ENCODE assay signal across 8 mouse cellular contexts in the genomic region with DNA sequence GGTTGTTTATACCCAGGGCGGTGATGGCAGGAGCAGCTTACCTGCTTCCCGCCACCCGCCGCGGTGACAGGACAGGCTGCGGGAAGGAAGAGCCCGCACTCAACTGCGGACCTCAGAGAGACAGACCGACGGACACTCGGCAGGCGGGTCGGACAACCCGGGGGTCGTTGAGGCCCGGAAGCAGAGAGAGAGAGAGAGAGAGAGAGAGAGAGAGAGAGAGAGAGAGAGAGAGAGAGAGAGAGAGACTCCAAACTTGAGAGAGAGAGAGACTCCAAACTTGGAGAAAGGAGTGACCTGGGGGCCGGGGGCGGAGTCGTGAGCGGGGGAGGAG. TPM values are rescaled to one million over a fixed set of nuclear protein-coding genes. Genes with fewer than 3 reads are reported as not detected.
A peak's percentile ranks its signal among the peaks of the same experiment; 100 is the strongest.
DNase-seq lines count a peak whose midpoint lies in the region; ATAC-seq and TF ChIP-seq lines count a peak whose summit lies in the region.

A gene (plus strand): TSS at position 259 of the 331 bp plus-strand sequence.

- peaks cover 17% of the 10 kb centered on the region for H3K36me3 ChIP-seq in kidney, embryonic 14.5 days (ENCODE audit: control insufficient read depth, insufficient read depth, low read length)
- no peaks in the 10 kb centered on the region for H3K36me3 ChIP-seq in hindbrain, embryonic 15.5 days
- 0 out of 2 replicates have a peak, but pooled peaks cover 2% of the 10 kb centered on the region for H3K36me3 ChIP-seq in midbrain, embryonic 16.5 days (ENCODE audit: control insufficient read depth, insufficient read depth, low read length)

- peak within 1 kb of the TSS; percentile 74 for H3K9ac ChIP-seq in kidney, embryonic 14.5 days (ENCODE audit: low read depth, low read length)
- peak within 1 kb of the TSS; percentile 59 for H3K9ac ChIP-seq in hindbrain, embryonic 15.5 days
- H3K9ac ChIP-seq in midbrain, embryonic 16.5 days (ENCODE audit: low read depth, low read length): peak within 1 kb of the TSS; percentile 68

- no peak for TF ChIP-seq CTCF in cortical plate, adult 2 months (IDR thresholded peaks at IDR 0.05; ENCODE audit: extremely low read depth, insufficient read depth, low read length)

- peaks cover 50% of the 10 kb centered on the region for H3K4me1 ChIP-seq in kidney, embryonic 14.5 days (ENCODE audit: control insufficient read depth, insufficient read depth, low read length)
- H3K4me1 ChIP-seq in cortical plate, adult 2 months (ENCODE audit: control insufficient read depth, insufficient read depth, low read length): peaks cover 2% of the 10 kb centered on the region; the same call in 1 of the 2 replicates
- H3K4me1 ChIP-seq in hindbrain, embryonic 15.5 days (replicated peaks): peaks cover 21% of the 10 kb centered on the region
- peaks cover 13% of the 10 kb centered on the region for H3K4me1 ChIP-seq in midbrain, embryonic 16.5 days (ENCODE audit: control insufficient read depth, insufficient read depth, low read length)

- H3K27ac ChIP-seq in kidney, embryonic 14.5 days (ENCODE audit: low read depth, low read length): peak within 1 kb of the TSS; percentile 65
- peak within 1 kb of the TSS; percentile 83 for H3K27ac ChIP-seq in cortical plate, adult 2 months (ENCODE audit: insufficient read depth, low read length)
- H3K27ac ChIP-seq in hindbrain, embryonic 15.5 days (replicated peaks): no peak within 1 kb of the TSS
- no peak within 1 kb of the TSS; the same call in 1 of the 2 replicates for H3K27ac ChIP-seq in midbrain, embryonic 16.5 days (ENCODE audit: low read length)

- H3K4me3 ChIP-seq in kidney, embryonic 14.5 days (ENCODE audit: low read length): peak within 1 kb of the TSS; percentile 75
- H3K4me3 ChIP-seq in cortical plate, adult 2 months (ENCODE audit: insufficient read depth, low read length): peak within 1 kb of the TSS; percentile 98
- H3K4me3 ChIP-seq in hindbrain, embryonic 15.5 days: peak within 1 kb of the TSS; percentile 59
- H3K4me3 ChIP-seq in midbrain, embryonic 16.5 days (ENCODE audit: low read depth, low read length): peak within 1 kb of the TSS; percentile 53

- DNase-seq in kidney, adult 8-10 months: no peak
- no peak for DNase-seq in adrenal gland, postnatal 14 days
- DNase-seq in ovary, postnatal 36 days (ENCODE audit: low spot score): no peak
- DNase-seq in spleen, postnatal 4 days (ENCODE audit: low spot score in 2 of 2): no peak

- under 1% methylated on average over 20 of the region's 20 CpGs for WGBS in kidney, embryonic 14.5 days
- 4% methylated on average over 19 of the region's 20 CpGs for WGBS in hindbrain, embryonic 15.5 days
- 7% methylated on average over 15 of the region's 20 CpGs for WGBS in midbrain, embryonic 16.5 days

- no peak for ATAC-seq in kidney, embryonic 14.5 days (ENCODE audit: low FRiP score, low TSS enrichment)
- ATAC-seq in hindbrain, embryonic 15.5 days (ENCODE audit: low FRiP score, low read depth): no peak
- no peak for ATAC-seq in midbrain, embryonic 16.5 days

- no peak for TF ChIP-seq POLR2A in cortical plate, adult 2 months (IDR thresholded peaks at IDR 0.05; ENCODE audit: extremely low read depth, insufficient read depth, low read length)

- no peaks in the 10 kb centered on the region for H3K27me3 ChIP-seq in kidney, embryonic 14.5 days (ENCODE audit: control insufficient read depth, insufficient read depth, low read length)
- H3K27me3 ChIP-seq in hindbrain, embryonic 15.5 days: peaks cover 15% of the 10 kb centered on the region; the same call in 1 of the 2 replicates
- H3K27me3 ChIP-seq in midbrain, embryonic 16.5 days (ENCODE audit: control insufficient read depth, insufficient read depth, low read depth, low read length): peaks cover 10% of the 10 kb centered on the region

- peak within 1 kb of the TSS; percentile 92 for H3K4me2 ChIP-seq in kidney, embryonic 14.5 days (replicated peaks; ENCODE audit: low read depth, low read length)
- H3K4me2 ChIP-seq in hindbrain, embryonic 15.5 days: peak within 1 kb of the TSS; percentile 98
- peak within 1 kb of the TSS; percentile 96 for H3K4me2 ChIP-seq in midbrain, embryonic 16.5 days (ENCODE audit: low read length)

- no peaks in the 10 kb centered on the region for H3K9me3 ChIP-seq in kidney, embryonic 14.5 days (ENCODE audit: control insufficient read depth, low read length)
- no peaks in the 10 kb centered on the region for H3K9me3 ChIP-seq in hindbrain, embryonic 15.5 days
- no peaks in the 10 kb centered on the region for H3K9me3 ChIP-seq in midbrain, embryonic 16.5 days (replicated peaks; ENCODE audit: control insufficient read depth, low read length, poor library complexity, severe bottlenecking)

RNA-seq across cellular contexts. Expression of the gene that starts here (rescaled TPM):
- polyA plus RNA-seq in kidney, embryonic 14.5 days (2014; fragmentation: Nextera tagmentation; extraction: Ambion mirVana): 0.19 and 0.59 TPM in 2 replicates
- 0.08 and 0.09 TPM in 2 replicates for polyA plus RNA-seq in cortical plate, adult 2 months (2012; rRNA removed)
- not detected in 2 replicates for polyA plus RNA-seq in hindbrain, embryonic 15.5 days (2015; fragmentation: Nextera tagmentation; extraction: Ambion mirVana)
- not detected in 2 replicates for polyA plus RNA-seq in midbrain, embryonic 16.5 days (2015; fragmentation: Nextera tagmentation; extraction: Ambion mirVana)
- not detected in 2 replicates for total RNA-seq in adrenal gland, postnatal 14 days (2021)

Comparison
In these comparisons a context has a peak if more than half of its experiments do, and no peak if none do; other contexts are left out.
1. H3K27ac ChIP-seq: peak in kidney, embryonic 14.5 days (single experiment) and cortical plate, adult 2 months (single experiment); none in hindbrain, embryonic 15.5 days (single experiment) and midbrain, embryonic 16.5 days (single experiment).
2. Peak in every context shown above with its lines, with median percentiles within 50 percentile points of each other: H3K4me2 ChIP-seq, H3K4me3 ChIP-seq and H3K9ac ChIP-seq.